Mouse (Mus musculus) ES-Bruce4 (cell line): ENCODE results near the gene Gm10295.

Source experiments
- CTCF ChIP-seq: IDR thresholded peaks from one replicate; pipeline ENCODE4 v1.8.1; 2011; ENCODE audit warnings: low read depth, low read length
- POLR2A ChIP-seq: IDR thresholded peaks from one replicate; pipeline ENCODE4 v1.8.1; 2011; ENCODE audit warnings: low read length; ENCODE audit not compliant: insufficient read depth

- TF ChIP-seq POLR2A (no peak), CTCF (no peak)
Observed at GRCm38 (mm10) chr7:71313148-71313765, 38.0 kb downstream of the Gm10295 start.
